Mouse (Mus musculus): Measurements from ENCODE around the gene Acsf2.

DNA sequence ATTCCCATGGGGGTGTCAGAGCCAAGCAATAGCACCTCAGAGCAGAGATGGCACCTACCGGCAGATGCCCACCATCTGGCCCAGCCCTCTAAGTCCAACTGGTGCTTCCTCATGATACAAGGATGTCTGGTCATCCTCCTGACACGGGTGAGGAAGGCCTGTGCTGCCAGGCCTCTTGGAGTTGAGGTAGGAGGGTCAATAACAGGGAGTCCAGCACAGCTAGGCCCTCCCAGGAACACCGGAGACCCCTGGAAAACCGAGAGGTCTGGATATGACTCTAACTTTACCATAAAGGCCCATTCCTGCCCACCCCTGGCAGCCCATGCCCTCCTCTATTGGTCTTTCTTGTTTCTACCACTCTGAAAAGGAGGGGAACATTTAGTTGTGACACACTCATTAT, 59.3 kb downstream of the Acsf2 start:
- TF ChIP-seq CTCF (IDR thresholded peaks at IDR 0.05; ENCODE audit: low read depth, low read length) (no peak), EP300 (IDR thresholded peaks at IDR 0.05; ENCODE audit: insufficient read depth, low read depth, low read length) (no peak), POLR2A (IDR thresholded peaks at IDR 0.05; ENCODE audit: insufficient read depth, low read length) (no peak)
